Mouse (Mus musculus) intestine, embryonic 16.5 days (tissue): ENCODE measurements around the gene Nhsl2. TPM values are rescaled to one million over a fixed set of nuclear protein-coding genes. Genes with fewer than 3 reads are reported as not detected.

Experiments used
- ATAC-seq: fragments of 200-750 bp; cut with Nextera tagmentation; 2 replicates; pipeline ENCODE4 v1.8.0; 2017; ENCODE audit warnings: moderate TSS enrichment, moderate library complexity
- H3K27ac ChIP-seq: fragments of 300-500 bp; sonication (generic); 2 replicates; pipeline ENCODE4 v1.5.1; 2014; ENCODE audit warnings: mild to moderate bottlenecking, low read length
- H3K27me3 ChIP-seq: fragments of 300-500 bp; sonication (generic); replicated peaks from 2 replicates; pipeline ENCODE4 v1.6.1; 2014; ENCODE audit warnings: low read length, control low read depth, mixed read lengths; ENCODE audit not compliant: control insufficient read depth, insufficient read depth
- H3K36me3 ChIP-seq: fragments of 300-500 bp; sonication (generic); 2 replicates; pipeline ENCODE4 v1.6.1; 2014; ENCODE audit warnings: low read length, control low read depth; ENCODE audit not compliant: control insufficient read depth, insufficient read depth
- H3K4me1 ChIP-seq: fragments of 300-500 bp; sonication (generic); 2 replicates; pipeline ENCODE4 v1.6.1; 2014; ENCODE audit warnings: low read length, control low read depth, mixed read lengths; ENCODE audit not compliant: control insufficient read depth, insufficient read depth
- H3K4me2 ChIP-seq: fragments of 300-500 bp; sonication (generic); 2 replicates; pipeline ENCODE4 v1.6.1; 2014; ENCODE audit warnings: low read depth, low read length, control low read depth
- H3K4me3 ChIP-seq: fragments of 300-500 bp; sonication (generic); 2 replicates; pipeline ENCODE4 v1.5.1; 2014; ENCODE audit warnings: mild to moderate bottlenecking, low read length
- H3K9ac ChIP-seq: fragments of 300-500 bp; sonication (generic); 2 replicates; pipeline ENCODE4 v1.6.1; 2014; ENCODE audit warnings: low read depth, low read length
- H3K9me3 ChIP-seq: fragments of 300-500 bp; sonication (generic); 2 replicates; pipeline ENCODE4 v1.6.1; 2016; ENCODE audit warnings: low read length, control low read depth; ENCODE audit not compliant: control insufficient read depth
- WGBS: fragments of 180-500 bp; shearing (Covaris S2); extraction: QIAGEN DNeasy Blood & Tissue Kit; methylation state at CpG from one replicate; pipeline ENCODE4 v1.1.7; 2014; 5-methylcytosine and 5-hydroxymethylcytosine counted together
- polyA plus RNA-seq: library from polyadenylated mRNA; unstranded; fragments of >200 nt; fragmentation: Nextera tagmentation; extraction: Ambion mirVana; gene quantifications from 2 replicates; pipeline ENCODE4 v1.2.1, GENCODE M21; 2015

Nhsl2 gene
- polyA plus RNA-seq, 1 experiment from 2014 or later = 6.9 TPM

DNA sequence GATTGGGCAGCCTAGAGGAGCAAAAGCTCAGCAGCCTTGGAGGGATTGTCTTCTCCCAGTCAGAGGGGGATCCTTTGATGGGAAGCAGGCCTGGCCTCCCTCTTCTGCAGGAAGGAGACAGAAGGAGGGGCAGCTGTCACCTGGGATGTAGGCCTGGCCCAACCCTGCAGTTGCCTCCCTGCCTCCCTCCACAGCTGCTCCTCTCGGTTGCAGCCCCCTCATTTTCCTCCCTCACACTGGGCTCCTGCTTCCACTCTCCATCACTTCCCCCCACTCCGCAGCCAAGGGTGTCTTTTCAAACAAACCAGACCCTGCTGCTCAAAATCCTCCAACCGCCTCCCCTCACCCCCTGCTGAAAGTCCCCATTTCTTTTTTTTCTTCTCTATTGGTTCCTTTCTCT lies 169.7 kb downstream of the Nhsl2 start:
- WGBS = 40% methylated on average over 3 of the region's 3 CpGs
- peak; percentile 40 for ATAC-seq
- Histone ChIP-seq H3K9me3 (no peaks in the 10 kb centered on the region), H3K4me2 (no peak overlapping the region), H3K4me3 (no peak overlapping the region), H3K27me3 (no peaks in the 10 kb centered on the region), H3K36me3 (no peaks in the 10 kb centered on the region), H3K9ac (no peak overlapping the region), H3K27ac (no peak overlapping the region), H3K4me1 (no peaks in the 10 kb centered on the region)

DNA sequence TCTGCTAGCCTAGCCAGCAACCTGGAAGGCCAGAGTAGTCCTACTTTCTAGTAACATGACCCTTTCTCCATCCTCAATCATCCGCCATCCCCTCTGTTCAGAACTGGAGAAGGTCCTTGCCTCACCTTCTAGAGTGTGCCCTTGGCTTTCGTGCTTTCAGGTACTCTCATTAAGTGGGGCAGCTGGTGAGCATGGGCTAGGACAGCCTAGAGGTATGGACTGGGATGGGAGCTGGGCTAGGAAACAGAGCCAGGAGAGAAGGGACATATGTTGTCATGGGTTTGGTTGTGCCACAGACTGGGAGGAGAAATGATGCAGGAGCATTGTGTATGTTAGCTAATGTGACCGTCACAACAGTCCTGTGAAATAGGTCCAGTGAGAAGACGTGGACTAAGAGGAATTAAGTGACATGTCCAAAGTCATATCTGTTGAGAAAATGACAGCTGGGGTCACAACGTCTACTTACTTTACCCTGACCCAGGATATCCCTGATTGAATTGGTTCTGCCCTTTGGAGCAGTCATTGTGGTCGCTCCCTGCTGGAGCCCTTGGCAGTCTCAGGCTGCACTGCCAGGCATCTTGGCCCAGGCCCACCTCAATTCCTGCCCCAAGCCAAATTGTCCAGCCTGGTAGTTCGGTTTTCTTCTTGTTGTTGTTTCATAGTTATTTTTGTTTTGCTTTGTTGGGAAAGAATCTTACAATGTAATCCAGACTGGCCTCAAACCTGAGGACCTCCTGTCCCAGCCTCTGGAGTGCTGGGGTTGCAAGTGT lies 170.5 kb downstream of the Nhsl2 start:
- Histone ChIP-seq H3K9me3 (no peaks in the 10 kb centered on the region), H3K4me1 (no peaks in the 10 kb centered on the region), H3K4me2 (no peak overlapping the region), H3K36me3 (no peaks in the 10 kb centered on the region), H3K4me3 (no peak overlapping the region), H3K27ac (no peak overlapping the region), H3K27me3 (no peaks in the 10 kb centered on the region), H3K9ac (no peak overlapping the region)
- no peak for ATAC-seq
- 69% methylated on average over 7 of the region's 7 CpGs for WGBS

- no peak overlapping the region for H3K27ac ChIP-seq
- no peak for ATAC-seq
- no peaks in the 10 kb centered on the region for H3K27me3 ChIP-seq
- H3K4me2 ChIP-seq = no peak overlapping the region
- H3K9ac ChIP-seq = no peak overlapping the region
- H3K9me3 ChIP-seq = no peaks in the 10 kb centered on the region
- H3K4me3 ChIP-seq = no peak overlapping the region
- H3K4me1 ChIP-seq = no peaks in the 10 kb centered on the region
- H3K36me3 ChIP-seq = no peaks in the 10 kb centered on the region
- WGBS = 51% methylated on average over 3 of the region's 3 CpGs
Observed at GRCm38 (mm10) chrX:102024976-102025375, 175.8 kb downstream of the Nhsl2 start.

GRCm38 (mm10) chrX:102031851-102032250 lies 182.7 kb downstream of the Nhsl2 start:
- Histone ChIP-seq H3K4me1 (no peaks in the 10 kb centered on the region), H3K9ac (no peak overlapping the region), H3K27me3 (peaks cover 3% of the 10 kb centered on the region; the same call in 1 of the 2 replicates), H3K4me3 (no peak overlapping the region), H3K27ac (no peak overlapping the region), H3K36me3 (no peaks in the 10 kb centered on the region), H3K4me2 (no peak overlapping the region), H3K9me3 (no peaks in the 10 kb centered on the region)
- WGBS = 38% methylated on average over 6 of the region's 6 CpGs
- peak; percentile 28; the same call in 1 of the 2 replicates for ATAC-seq

DNA sequence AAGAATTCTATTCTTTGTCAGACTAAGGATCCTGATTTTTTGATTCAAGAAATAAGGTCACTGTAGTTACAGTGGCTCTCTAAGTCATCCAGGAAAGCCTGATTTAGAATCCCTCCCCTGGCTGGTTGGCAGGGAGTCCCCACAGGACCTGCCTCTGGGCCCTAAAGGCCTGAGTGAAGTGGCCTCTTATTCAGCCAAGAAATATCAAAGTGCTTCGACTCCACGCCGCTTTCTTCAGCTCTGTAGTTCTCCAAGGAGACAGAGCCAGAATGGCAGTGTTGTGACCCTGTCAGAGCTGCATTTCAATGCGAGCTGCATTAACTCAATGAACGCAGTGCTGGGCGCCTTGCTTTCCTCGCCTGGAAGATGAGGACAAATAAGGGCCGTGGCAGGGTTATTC lies 183.2 kb downstream of the Nhsl2 start:
- no peaks in the 10 kb centered on the region for H3K4me1 ChIP-seq
- H3K9ac ChIP-seq = no peak overlapping the region
- no peak overlapping the region for H3K4me3 ChIP-seq
- ATAC-seq = no peak
- 75% methylated on average over 8 of the region's 8 CpGs for WGBS
- peaks cover 3% of the 10 kb centered on the region; the same call in 1 of the 2 replicates for H3K27me3 ChIP-seq
- H3K4me2 ChIP-seq = no peak overlapping the region
- no peaks in the 10 kb centered on the region for H3K36me3 ChIP-seq
- H3K9me3 ChIP-seq = no peaks in the 10 kb centered on the region
- no peak overlapping the region for H3K27ac ChIP-seq

DNA sequence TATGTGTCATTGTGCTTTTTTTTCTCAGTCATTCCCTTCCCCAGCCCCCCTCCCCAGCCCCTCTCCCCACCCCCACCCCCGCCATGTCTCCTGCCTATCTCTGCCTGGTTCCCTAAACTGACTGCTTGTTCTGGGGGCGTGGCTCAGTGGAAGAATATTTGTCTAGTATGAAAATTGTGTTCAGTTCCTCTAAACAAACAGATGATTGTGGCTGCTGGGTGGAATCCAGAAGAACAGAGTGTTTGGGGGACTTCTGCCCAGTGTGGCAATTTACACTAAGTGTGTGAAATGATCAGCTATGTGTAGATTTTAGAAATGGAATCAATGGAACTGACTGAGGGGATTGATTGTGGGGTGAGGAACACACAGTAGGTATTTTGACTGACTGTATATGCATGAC lies 184.4 kb downstream of the Nhsl2 start:
- Histone ChIP-seq H3K9ac (no peak overlapping the region), H3K9me3 (no peaks in the 10 kb centered on the region), H3K4me2 (no peak overlapping the region), H3K4me1 (no peaks in the 10 kb centered on the region), H3K36me3 (no peaks in the 10 kb centered on the region), H3K27me3 (peaks cover 3% of the 10 kb centered on the region; the same call in 1 of the 2 replicates), H3K27ac (no peak overlapping the region), H3K4me3 (no peak overlapping the region)
- ATAC-seq = no peak
- WGBS = 69% methylated on average over 1 of the region's 2 CpGs

GRCm38 (mm10) chrX:102035671-102036070 lies 186.5 kb downstream of the Nhsl2 start:
- Histone ChIP-seq H3K9ac (no peak overlapping the region), H3K9me3 (no peaks in the 10 kb centered on the region), H3K4me3 (no peak overlapping the region), H3K27me3 (peaks cover 3% of the 10 kb centered on the region; the same call in 1 of the 2 replicates), H3K27ac (no peak overlapping the region), H3K36me3 (no peaks in the 10 kb centered on the region), H3K4me1 (no peaks in the 10 kb centered on the region), H3K4me2 (no peak overlapping the region)
- no peak for ATAC-seq
- 56% methylated on average over 3 of the region's 3 CpGs for WGBS

DNA sequence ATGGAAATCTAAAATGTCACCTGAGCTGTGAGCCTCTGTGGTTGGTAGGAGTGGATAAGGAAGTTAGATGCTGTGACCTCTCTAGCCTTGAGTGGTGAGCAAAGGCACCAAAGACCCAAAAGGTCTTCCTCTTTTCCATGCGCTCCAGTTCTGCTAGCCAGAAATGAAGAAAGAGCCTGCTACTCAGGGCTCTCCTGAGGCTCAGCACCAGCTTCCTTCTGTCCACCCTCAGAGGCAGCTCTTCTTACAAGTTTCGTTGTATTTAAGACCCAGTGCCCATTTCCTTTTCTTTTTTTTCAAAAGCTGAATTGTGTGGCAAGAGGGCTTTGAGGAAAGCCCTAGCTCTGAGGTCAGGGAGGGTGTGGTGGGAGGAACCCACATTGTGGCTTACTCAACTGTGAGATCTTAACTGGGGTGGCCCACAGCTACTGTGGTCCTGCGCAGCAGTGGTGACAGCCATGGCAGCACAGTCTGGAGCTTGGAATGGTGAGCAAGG lies 187.7 kb downstream of the Nhsl2 start:
- H3K27me3 ChIP-seq = peaks cover 3% of the 10 kb centered on the region; the same call in 1 of the 2 replicates
- H3K9ac ChIP-seq = no peak overlapping the region
- H3K4me2 ChIP-seq = no peak overlapping the region
- no peaks in the 10 kb centered on the region for H3K36me3 ChIP-seq
- H3K4me3 ChIP-seq = no peak overlapping the region
- H3K9me3 ChIP-seq = no peaks in the 10 kb centered on the region
- H3K27ac ChIP-seq = no peak overlapping the region
- whole genome bisulfite sequencing = 85% methylated on average over 3 of the region's 3 CpGs
- no peaks in the 10 kb centered on the region for H3K4me1 ChIP-seq
- no peak for ATAC-seq

DNA sequence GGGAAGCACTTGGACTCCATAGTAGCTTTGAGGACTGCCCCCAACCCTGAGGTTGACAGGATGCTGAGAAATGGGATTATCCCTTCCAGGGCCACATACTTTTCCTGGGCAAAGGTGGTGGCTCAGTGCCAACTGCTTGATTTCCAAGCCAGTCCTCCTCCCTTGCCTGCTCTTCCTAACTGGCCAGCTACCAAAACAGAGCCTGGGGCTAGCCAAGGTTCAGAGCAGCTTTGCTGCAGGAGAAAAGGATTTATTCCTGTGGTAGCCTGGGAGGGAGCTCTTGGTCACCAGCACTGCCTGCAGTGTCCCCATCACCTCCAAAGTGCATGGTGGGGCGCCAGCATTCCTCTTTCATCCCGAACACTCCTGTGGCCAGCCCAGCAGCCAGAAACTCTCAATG lies 188.3 kb downstream of the Nhsl2 start:
- 81% methylated on average over 2 of the region's 2 CpGs for WGBS
- Histone ChIP-seq H3K9me3 (no peaks in the 10 kb centered on the region), H3K4me2 (no peak overlapping the region), H3K27me3 (peaks cover 3% of the 10 kb centered on the region; the same call in 1 of the 2 replicates), H3K27ac (no peak overlapping the region), H3K9ac (no peak overlapping the region), H3K36me3 (no peaks in the 10 kb centered on the region), H3K4me1 (no peaks in the 10 kb centered on the region), H3K4me3 (no peak overlapping the region)
- no peak for ATAC-seq
